Mouse (Mus musculus) adrenal gland, postnatal 25 days (tissue): Measurements from ENCODE around the gene Lhpp. TPM values are rescaled to one million over a fixed set of nuclear protein-coding genes. Genes with fewer than 3 reads are reported as not detected.

Experiments
- DNase-seq: peaks from one replicate; pipeline ENCODE4 v3.0.0; 2021; ENCODE audit warnings: mixed read lengths
- total RNA-seq: library from RNA; stranded (reverse); gene quantifications from 2 replicates; pipeline ENCODE4 v1.2.3, GENCODE M21; 2021

Gene Lhpp
- total RNA-seq, 1 experiment from 2014 or later: 32.1 TPM

DNA sequence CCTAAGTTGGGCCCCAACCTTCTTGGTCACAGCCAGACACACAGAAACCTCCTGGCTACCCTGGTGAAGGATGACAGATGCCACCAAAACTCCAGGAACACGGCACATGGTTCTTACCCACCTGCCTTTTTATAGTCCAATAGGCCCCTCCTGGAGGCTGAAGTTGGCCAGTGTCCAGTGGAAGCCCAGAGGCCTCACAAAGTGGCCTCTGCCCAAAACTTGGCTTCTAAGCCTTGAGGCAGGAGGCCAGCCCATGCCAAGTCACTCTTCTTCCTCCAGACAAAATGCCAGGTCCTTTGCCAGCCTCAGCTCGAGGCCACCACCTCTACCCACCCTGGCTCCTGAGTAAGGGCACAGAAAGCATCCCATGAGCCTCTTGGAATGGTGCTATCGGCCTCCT, 72.5 kb downstream of the Lhpp start:
- DNase-seq: no peak

DNA sequence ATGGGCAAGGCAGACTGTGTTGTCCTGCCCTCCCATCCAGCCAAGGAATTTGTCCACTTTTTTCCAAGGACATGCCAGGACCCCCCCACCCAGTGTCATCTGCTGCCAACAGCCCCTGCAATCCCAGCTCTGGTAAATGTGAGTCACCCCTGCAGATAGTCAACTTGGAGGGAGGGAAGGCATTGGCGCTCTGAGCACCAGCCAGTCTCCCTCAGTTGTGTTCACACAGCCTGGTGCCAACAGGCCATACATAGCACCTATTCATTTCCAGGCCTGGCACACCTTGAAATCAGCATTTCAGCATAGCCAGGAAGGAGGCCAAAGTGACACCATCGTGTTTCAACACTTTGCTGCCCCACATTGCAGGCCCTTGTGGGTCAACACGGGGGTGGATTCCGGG, 73.5 kb downstream of the Lhpp start:
- peak; percentile 33 for DNase-seq

DNA sequence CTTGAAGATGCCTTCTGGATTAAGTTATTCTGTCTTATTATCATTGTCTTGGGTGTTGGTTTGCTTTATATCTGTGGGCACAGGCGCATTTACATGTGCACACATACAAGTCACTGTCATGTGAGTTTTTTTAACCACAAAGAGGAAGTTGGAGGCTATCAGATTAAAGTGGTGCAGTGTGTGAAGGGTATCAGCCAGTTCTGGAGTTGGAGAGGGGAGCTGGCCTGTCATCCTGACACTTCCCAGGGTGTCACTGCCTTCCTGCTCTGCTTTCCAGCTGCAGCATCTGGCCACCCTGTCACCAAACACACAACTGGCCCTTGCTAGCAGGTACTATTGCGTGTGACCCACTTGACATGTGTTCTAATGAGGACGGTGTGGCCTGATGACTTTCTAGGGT, 76.1 kb downstream of the Lhpp start:
- no peak for DNase-seq

DNA sequence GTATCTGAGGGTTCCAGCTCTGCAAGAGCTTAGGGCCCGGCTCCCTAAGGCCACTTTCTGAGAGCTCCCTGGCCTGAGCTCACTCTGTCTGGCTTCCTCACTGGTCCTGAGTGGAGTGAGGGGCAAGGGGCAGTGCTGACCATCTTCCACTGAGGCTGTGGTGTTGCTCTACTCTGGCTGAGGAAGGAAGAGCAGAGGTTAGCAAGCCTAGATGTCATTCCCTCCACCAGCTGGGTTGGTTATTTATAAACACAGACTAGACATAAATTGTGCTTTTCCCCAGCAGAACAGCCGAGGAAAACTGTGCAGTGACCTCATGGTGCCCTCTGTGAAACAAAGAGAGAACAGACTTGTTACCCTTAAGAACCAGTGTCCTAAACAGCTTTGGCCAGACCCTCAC, 77.5 kb downstream of the Lhpp start:
- no peak for DNase-seq

DNA sequence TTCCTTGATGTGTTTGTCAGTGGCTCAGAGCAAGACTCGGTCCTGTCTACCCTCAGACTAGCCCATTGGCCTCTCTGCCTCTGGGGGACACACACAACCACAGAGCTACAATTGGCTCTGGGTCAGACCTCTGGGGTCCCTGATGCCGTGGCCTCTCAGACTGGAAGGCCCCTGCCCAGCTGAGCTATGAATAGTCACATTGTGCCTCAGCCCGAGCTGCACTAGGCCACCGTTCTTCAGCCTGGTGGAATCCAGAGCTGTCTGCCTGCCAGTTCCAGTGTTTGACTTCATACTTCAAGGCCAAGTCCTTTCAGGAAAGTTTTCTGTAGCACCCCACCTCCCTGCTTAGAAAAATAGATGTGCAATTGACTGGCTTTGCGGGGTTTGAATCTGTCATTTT, 78.3 kb downstream of the Lhpp start:
- no peak for DNase-seq

DNA sequence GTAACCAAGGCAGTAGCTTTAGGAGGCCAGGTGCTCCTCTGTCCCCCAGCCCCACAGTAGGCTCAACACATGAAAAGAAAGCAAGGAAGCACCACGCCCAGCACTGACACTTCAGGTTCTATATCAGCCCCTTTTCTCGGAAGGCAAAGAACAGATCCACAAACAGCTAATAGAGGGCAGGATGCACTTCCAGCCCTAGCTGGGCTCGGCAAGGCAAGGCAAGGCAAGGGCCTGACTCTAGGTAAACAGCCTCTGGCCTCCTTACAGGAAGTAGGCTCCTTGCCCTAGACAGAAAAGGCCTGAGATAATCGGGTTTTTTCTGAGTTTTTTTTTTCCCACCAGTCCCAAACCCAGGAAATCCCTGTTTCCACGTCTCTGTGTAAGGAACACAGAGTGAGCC, 79.3 kb downstream of the Lhpp start:
- DNase-seq: no peak

DNA sequence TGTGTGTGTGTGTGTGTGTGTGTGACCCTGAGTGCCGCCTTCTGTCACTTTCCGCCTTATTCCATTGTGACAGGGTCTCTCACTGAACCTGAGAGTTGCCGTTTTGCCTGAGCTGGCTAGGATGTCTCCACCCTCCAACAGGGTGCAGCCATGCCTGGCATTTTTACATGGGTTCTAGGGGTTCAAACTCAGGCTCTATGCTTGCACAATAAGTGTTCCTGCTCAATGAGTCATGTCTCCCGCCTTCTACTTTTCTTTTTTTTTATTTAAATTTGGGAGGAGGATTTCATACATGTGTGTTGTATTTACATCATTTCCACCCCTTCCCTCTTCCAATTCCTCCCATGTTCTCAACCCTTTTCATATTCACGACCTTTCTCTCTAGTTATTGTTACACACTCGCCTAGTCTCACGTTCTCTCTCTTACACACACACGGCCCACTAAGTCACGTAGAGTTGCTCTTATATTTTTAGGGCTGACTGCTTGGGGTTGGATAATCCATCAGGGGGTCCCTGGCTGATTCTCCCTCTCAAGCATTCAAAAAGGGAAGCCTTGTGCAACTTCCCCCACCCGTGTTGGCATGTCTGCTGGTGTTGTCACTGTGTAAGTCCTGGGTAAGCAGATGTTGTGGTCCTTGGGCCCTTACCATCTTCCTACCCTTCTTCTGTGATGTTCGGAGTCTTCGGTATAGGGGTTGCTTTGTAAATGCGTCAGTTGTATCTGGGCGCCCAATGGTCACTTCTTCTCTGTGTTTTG, 80.5 kb downstream of the Lhpp start:
- no peak for DNase-seq

DNA sequence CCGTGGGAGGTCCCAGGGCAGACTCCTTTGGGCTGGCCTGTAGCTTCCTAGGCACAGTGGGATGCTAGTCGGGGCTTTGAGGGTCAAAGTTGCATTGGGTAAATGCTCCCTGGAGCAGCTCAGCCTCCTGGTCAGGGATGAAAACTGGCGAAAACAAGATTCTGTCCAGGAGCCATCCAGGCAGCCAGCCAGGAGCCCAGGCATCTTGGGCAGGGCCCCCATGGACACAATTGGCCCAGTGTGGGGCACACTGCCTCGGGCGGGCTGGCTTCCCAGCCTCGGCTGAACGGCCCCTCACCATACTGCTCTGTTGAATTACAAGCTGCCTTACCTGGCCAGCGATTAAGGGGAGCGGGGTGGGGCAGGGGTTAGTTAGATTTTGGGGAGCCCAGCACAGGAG, 82.3 kb downstream of the Lhpp start:
- DNase-seq: peak; percentile 38

DNA sequence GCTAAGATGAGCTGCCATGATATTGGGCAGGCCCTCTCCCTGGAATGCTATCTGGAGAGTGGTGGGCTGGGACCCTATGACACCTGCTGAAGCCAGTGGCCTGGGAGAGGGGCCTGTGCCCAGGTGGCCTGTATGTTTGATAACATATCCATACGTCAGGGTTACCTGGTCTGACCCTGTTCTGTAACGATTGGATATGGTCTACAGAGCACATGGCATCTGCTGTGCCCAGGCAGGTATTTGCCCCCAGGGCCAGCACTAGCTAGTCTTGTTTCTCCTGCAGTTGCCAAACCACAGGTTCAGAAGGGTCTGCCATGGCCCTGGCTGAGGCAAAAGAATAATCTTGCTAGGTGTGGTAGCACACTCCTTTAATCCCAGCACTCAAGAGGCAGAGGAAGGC, 83.1 kb downstream of the Lhpp start:
- DNase-seq: no peak

DNA sequence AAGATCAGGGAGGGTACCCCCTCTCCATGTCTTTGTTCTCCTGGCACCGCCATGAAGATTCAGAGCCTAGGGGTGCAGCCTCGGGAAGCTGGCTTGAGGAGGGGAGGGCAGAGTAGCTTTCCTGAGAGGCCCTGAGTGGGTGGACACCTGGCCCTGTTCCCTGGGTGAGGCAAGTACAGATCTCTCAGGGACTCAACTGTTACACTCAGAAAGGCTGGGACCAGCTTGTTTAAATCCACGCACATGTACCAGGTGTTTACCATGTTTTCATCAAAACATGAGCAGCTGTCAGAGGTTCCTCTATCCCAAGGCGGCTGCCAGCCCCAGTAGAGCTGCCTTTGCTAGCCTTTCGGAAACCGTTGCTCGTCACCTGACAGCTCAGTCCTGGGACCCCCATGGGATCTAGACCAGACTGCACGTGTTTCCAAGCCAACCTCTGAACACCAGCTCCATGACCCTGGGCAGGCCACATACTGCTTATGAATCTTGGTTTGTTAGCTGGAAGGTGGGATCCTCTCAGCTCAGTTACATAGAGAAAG, 86.9 kb downstream of the Lhpp start:
- no peak for DNase-seq

DNA sequence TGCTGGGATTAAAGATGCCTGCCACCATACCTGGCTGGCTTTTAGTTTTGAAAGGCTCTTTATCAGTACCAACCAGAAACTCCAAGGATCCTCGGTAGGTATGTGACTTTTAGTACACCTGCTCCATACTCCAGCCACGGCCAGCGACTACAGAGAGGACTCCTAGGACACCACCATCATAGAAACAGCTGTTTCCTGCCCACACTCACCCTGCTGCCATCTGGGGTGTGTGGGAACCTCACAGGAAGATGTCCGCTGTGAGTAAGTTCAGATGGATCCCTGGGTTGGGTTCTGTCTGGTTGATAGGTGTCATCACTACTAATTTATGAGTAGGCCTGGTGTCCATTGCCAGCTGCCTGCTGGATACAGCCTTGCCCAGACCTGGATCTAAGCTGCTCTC, 88.3 kb downstream of the Lhpp start:
- no peak for DNase-seq

DNA sequence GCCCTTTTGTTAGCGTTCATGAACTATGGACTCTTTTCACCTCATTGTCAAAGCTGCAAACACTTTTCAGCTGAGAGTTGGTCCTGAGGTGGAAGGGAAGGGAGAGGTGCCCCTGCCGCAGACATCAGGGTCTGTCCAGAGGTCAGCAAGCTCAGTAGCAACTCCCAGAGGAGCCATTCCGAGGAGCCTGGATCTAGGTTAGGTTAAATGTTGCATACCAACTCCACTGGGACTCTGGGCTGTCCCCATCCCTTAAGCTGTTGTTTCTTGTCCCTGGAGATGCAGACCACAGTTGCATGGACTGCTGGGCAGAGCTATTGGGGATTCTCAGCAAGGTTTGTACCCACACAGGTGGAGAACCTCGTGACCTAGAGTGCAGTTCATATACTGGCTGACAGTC, 88.7 kb downstream of the Lhpp start:
- DNase-seq: no peak

DNA sequence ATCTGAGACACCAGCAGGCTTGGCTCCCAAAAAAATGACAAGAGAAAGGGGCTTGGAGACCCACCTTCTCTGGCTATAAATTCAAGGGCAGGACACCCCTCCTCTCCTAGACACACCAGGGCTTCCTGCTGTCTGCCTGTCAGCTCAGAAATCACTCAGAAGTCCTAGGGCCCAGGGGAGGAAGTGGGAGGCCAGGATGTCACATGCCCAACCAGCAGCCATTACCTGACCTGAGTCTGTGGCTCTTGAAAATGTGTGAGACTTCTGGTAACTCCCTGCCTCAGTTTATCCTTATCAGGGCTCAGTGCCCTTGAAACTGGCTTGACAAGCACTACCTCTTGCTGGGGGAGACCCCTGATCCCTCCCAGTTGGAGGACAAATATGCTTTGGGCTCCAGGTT, 89.2 kb downstream of the Lhpp start:
- DNase-seq: no peak

DNA sequence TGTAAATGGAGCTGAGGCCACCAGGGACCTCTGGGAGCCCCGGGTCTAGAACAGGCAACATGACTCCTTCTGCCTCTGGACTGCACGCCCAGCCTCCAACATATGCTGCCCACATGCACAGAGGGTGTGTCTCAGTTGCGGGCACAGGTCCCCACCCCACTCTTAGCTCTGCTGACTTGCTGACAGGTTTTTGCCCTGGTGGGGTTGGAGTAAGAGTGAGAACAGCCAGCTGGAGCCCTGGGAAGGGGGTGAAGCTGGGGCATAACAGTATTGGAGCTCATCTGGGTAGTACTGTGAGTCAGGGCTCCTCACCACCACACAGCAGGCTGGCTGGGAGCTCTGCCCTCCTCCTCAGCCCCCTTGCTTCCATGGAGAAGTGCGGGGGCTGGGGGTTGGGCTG, 89.7 kb downstream of the Lhpp start:
- no peak for DNase-seq

DNA sequence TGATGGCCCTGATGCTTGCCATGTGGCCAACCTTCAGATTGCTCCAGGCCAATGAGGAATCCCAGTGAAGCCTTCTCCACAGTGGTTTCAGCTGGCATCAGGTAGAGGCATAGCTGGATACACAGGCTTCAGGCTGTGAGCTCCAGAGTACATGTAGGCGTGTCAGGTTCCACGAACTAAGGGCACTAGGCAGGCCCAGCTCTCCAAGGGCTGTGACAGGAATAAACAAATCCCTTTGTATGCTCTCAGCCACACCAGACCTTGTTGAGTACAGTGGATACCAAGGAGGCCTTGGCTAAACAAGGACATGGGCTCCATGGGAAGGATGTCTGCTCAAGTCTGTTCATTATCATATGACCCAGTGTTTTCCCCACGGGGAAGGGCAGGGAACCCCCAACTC, 91.0 kb downstream of the Lhpp start:
- no peak for DNase-seq

DNA sequence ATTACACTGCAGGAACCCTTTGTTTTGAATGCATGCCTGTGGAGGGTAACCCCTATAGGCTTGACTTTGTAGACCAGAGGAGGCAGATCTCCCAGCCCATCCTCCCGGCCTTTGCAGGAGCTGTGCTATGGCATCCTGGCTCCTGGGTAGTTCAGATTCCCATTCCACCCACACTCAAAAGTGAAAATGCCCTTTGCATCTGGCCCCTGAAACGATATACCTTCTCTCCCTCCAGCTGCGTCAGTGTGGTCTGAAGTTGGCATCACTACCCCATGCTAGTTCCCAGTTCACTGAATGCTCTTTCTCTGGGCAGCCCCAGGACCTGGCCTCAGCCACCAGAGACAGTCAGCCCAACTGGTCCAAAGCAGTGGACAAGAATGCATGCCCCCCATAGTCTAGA, 91.6 kb downstream of the Lhpp start:
- DNase-seq: no peak

DNA sequence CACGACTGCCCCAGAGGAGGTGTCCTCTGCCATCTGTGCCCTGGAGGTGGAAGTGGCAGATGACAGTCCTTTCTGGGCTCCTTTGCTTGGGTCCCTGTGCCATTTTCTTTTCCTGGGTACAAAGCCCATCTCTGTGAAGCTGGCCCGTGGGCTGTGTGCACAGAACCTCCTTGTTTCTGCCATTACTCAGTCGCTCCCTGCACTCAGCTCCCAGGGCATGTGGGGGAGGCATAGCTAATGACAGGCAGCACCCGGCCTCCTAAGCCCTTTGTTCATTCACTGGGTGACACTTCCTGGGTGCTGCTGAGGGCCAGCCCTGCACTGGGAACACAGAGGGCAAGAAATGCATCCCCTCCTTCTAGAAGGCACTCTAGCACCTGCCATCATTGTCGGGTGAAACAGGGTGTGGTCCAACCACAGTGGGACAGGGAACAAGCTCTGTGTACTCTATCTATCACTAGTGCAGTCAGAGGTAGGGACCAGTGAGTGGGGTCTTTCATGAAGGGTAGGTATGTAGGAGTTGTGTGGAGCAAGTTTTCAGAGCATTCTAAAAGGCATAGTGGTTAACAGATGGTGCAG, 92.1 kb downstream of the Lhpp start:
- no peak for DNase-seq

DNA sequence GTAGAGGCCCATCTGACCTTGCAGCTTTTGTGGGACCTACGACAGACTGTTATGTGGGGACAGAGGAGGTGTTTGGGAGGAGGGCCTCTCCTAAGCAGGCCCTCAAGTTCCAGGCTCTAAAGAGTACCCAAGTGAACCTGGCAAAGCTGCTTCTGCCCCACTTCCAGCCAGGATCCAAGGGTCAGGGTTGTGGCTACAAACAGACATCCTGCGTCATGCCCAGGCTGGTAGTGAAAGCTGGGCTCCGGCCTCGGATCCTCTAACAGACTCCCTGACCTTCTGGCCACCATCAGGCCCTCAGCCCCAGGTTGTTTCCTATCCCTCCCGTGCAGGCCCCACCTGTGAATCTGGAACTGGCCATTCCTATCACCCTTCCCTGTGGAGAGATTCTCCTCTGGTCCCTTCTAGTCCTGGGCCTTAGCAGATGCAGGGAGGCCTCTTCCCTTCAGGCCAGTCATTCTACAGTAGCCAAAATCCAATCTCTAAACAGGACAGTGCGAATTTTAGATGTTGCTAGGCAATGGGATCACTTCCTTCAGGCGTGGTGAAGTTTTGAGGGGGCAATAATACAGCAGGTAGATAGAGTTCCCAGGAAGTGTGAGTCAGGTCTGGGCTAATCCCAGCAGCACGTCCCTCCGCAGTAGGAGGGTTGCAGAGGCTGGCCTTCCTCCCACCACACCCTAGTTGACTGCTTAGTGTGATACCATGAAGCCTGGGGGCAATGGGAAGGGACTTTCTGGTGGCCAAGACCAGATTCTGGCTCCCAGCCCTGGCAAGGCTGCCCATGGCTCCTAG, 93.3 kb downstream of the Lhpp start:
- no peak for DNase-seq

DNA sequence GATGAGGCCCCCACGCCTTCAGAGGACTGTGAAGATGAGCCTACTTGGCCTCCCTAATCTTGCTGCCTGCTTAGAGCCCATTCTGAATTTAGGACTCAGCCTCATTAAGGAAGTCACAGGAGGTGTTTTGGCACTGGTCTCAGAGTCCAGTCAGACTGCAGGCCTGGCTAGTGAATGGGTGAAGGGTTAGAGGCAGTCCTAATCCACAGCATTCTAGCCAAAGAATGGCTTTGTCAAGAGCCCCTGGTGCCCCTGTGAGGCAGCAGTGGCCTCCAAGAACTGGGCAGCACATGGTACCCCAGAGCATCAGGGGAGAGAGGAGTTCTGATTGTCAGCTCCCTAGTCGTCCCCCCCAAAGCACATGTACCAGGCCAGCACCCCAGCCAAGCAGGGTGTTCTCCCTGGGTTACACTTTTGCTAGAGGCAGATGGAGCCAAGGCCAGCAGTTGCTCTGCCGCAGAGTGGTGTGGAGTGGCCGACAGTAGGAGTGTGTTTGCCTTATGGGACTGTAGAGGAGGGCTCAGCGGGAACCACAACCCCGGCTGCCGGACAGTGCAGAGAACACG, 94.0 kb downstream of the Lhpp start:
- DNase-seq: no peak

DNA sequence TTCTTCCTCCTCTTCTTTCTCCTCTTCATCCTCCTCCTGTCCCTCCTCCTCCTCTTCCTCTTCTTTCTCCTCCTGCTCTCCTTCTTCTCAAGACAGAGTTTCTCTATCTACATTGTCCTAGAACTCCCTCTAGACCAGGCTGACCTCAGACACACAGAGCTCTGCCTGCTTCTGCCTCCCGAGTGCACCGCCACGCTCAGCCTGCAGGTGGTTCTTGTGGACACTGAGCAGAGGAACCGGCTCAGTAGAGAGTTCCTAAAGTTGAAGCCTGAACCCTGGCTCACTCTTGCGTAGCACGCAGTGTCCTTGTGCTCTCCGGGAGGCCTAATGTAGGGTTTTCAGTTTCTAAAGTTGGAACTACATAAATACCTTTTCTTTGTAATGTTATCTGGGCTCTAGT, 94.7 kb downstream of the Lhpp start:
- peak; percentile 45 for DNase-seq

DNA sequence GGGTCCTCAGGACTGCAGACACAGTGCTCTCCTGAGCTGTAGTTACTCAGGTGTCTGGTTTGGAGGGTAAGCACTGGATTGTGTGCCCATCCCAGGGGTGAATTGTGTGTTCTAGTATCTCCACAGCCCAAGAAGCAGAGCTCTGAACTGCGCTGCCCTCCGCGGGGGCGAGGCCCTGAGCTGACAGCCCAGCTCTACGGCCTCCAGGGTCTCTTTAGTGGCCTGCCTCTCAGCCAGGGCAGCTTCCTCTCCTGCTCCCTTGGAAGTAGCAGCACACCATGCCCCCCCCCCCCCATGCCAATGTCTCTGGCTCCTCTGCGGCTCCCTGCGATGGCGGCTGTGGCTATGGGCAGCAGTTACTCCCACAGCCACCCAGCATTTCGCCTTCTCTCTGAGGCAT, 101.1 kb downstream of the Lhpp start:
- DNase-seq: no peak

DNA sequence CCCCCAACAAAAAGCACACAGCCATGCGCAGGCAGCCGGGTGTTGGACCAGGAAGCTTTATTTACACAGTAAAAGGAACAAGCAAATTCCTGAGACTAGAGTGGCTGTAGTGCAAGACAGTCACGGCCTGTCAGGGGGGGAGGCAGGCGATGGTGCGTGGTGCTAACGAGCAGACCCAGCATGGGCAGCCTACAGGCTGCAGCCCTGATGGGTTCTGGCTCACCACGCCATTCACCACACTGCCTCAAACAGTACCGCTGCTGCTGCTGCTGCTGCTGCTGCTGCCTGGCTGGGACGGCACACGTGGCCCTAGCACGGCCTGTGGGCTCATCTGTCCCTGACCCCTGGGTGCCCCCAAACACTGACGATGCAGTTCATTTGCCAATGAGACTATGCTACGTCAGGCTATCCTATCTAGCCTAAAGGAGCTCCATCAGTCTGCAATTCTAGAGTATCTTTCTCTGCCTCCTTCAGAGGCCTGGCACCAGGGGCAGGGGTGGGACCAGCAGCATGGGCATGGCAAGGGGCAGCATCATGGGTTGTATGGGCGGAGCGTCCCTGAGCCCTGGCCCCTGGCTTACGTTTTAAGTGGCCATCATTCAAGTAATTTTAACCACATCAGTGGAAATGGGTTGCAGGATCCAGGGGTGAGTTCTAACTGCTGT, 101.7 kb downstream of the Lhpp start:
- DNase-seq: no peak

DNA sequence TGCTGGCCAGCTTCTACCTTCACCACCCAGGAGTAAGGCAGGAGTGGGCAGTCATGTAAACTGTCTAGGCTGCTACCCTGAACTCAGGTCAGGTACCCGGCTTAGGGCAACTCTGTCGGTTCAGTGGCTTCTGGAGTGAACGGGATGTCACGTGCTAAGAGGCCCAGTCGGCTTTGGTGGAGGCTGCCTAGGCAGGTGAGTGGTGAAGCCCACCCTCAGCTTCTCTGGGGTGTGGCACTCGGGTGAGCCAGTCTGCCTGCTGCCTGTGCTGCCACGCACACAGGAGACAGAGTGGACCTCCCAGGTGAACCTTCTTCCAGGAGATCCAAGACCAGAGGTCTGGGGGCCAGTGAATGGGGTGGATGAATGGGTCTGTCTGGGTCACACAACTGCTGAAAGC, 102.5 kb downstream of the Lhpp start:
- DNase-seq: no peak
